Mouse (Mus musculus) hindlimb bud, embryonic 11.5 days (tissue): ENCODE measurements around the gene Lrp1.

Experiments
- DNase-seq: peaks from one replicate; pipeline ENCODE4 v3.0.0-alpha.2; 2012; ENCODE audit warnings: low read depth, low spot score; ENCODE audit errors: extremely low spot score

The Lrp1 gene

GRCm38 (mm10) chr10:127594930-127595715, 25.8 kb downstream of the Lrp1 start:
- DNase-seq = no peak

GRCm38 (mm10) chr10:127594405-127594804, 26.5 kb downstream of the Lrp1 start:
- DNase-seq = no peak

DNA sequence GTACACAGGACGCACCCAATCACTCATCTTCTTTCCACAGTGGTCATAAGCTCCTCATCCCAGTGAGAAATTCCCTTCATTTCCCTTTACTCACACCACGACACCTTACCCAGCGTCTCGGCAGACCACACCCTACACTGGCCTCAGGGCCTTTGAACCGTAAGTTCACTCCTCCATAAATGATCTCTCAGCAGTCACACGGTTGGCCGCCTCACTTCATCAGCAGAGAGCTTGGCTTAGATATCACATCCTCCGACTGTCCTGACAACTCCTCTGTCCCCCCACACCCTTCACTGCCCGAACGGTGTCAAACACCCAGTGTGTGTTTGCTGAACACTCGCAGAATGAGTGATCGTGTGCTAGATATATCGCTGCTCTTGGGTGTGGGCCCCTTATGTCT, 28.1 kb downstream of the Lrp1 start:
- DNase-seq = no peak

- no peak for DNase-seq
Measured at GRCm38 (mm10) chr10:127592423-127592822, 28.5 kb downstream of the Lrp1 start.

- no peak for DNase-seq
Measured at GRCm38 (mm10) chr10:127591514-127591913, 29.4 kb downstream of the Lrp1 start.

DNA sequence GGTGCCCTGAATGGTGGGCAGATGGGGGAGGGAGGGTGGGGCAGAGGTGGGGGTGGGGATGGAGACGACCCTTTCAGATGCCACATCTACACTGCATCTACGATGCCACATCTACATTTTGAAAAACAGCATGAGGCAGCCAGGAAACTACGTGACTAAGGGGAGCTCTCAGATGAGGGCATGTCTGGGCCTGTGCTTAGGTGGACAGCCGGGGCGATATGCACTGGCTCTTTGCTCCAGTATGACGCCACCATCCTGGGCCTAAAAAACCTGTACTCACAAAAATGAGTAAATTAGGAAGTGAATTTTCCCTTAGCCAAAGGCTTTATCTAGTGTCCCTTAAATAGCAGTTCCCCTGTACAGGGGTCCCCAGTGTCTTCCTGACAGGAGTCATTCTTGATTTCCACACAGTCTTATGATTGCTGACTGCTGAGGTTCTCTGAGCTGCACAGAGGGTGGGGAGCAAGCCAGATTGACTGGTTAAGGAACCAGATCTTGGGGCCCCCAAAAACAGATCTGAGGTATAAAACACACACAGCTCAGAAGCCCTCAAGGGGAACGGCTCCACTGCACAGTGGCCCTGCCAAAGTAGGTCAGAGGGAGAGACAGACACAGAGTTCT, 30.0 kb downstream of the Lrp1 start:
- DNase-seq = no peak

GRCm38 (mm10) chr10:127590256-127590655, 30.7 kb downstream of the Lrp1 start:
- no peak for DNase-seq

DNA sequence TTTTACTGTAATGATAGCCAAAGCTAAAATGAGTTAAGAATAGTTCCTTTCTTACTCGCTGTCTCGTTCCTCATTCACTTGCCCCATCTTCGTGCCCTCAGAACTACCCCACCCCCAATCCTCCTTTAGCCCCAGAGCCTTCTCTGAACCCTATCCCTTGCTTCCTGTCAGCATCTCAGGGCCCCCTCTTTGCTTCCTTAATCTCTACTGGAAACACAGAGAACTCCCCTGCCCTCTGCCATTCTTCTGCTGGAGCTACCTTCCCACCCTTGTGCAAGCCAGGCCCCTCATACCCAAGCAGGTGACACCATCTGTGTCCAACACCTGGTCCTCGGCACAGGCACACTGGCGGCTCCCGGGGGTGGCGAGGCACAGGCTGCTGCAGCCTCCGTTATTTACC, 33.2 kb downstream of the Lrp1 start:
- no peak for DNase-seq

DNA sequence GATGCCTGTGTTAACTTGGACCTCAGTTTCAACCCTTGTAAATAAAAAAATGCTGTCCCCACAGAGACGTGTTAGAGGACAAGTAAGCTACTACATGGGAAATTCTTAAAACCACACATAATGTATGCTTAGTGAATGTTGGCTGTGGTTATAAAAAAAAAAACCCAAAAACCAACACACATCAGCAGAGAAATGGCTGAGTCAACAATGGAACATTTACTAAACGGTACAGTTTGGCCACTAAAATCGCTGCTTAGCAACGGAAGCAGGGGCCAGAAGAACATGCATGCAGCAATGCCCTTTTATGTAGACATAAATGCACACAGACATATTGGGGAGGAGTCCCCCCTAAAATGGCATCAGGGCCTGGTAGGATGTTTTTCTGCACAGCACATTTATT, 34.7 kb downstream of the Lrp1 start:
- DNase-seq = no peak

GRCm38 (mm10) chr10:127585598-127585997, 35.4 kb downstream of the Lrp1 start:
- DNase-seq = no peak

DNA sequence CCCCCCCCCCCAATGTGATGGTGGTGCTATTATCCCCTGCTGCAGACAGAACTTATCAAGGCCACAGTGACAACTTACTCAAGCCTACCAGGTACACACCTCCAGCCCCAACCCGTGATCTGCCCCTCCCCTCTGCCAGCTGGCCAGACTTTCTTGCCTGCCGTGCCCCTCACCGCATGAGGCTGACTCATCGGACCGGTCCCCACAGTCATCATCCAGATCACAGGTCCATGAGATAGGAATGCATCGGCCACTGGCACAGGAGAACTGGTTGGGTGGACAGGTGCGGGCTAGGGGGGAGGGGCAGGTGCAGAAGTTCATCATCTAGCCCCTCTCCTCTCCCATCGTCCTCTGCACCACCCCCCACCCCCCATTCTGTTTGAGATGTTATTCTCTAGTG, 37.3 kb downstream of the Lrp1 start:
- DNase-seq = no peak

- DNase-seq = no peak
Measured at GRCm38 (mm10) chr10:127581291-127581690, 39.7 kb downstream of the Lrp1 start.

GRCm38 (mm10) chr10:127577982-127578381, 43.0 kb downstream of the Lrp1 start:
- DNase-seq = no peak

GRCm38 (mm10) chr10:127577156-127577555, 43.8 kb downstream of the Lrp1 start:
- DNase-seq = no peak

DNA sequence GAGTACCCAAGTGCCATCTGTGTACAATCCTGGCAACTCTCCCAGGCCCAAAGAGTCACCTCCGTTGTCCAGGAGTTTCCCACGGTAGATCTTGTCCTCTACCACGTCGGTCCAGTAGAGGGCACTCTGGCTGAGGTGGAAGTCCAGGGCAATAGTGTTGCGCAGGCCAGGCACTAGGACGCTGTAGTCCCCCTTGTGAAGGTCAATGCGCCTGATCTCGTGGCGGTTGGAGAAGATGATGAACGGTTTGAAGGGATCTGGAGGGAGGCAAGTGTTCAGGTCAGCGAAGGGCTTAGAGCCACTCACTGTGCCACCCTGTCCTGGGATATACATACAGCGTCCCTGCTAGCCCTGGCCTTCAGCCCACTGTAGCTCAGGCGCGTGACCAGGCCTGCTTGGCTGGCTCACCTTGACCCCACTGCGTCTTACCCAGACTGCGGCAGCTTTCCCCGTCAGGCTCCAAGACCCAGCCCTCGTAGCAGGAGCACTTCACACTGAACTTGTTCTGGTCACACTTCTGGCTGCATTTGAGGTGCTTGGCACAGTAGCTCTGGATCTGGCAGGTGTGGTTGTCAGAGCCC, 44.5 kb downstream of the Lrp1 start:
- no peak for DNase-seq

- DNase-seq = no peak
Measured at GRCm38 (mm10) chr10:127575741-127576140, 45.2 kb downstream of the Lrp1 start.

GRCm38 (mm10) chr10:127572281-127572680, 48.7 kb downstream of the Lrp1 start:
- no peak for DNase-seq

- no peak for DNase-seq
Measured at GRCm38 (mm10) chr10:127570937-127571641, 49.9 kb downstream of the Lrp1 start.

DNA sequence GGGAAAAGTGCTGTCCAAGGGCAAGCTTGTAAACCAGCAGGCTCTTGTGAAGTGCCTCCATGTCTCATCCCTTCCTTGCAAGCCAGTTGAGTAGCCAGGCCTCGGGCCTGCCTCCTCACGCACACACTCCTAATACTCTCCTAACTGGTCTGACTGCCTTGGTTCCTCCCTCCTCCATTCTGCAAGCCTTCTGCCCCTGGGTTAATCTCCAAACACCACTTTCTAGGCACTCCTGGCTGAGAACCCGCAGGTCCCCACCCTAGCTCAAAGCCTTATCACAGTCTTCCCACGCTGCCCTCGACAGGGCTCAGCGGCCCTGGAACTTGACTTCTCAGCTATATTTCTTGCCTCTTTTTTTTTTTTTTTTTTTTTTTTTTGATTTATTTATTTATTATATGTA, 50.6 kb downstream of the Lrp1 start:
- DNase-seq = no peak

GRCm38 (mm10) chr10:127569450-127569849, 51.5 kb downstream of the Lrp1 start:
- DNase-seq = peak; percentile 84

- DNase-seq = no peak
Measured at GRCm38 (mm10) chr10:127566553-127567326, 54.2 kb downstream of the Lrp1 start.
